Mouse (Mus musculus): ENCODE measurements at regions not wholly inside any gene's neighbourhood (a gene's known extent, or its start where the extent isn't known, plus 50 kb on each side); places are given as distances from the start of the nearest gene placed in this dataset.

DNA sequence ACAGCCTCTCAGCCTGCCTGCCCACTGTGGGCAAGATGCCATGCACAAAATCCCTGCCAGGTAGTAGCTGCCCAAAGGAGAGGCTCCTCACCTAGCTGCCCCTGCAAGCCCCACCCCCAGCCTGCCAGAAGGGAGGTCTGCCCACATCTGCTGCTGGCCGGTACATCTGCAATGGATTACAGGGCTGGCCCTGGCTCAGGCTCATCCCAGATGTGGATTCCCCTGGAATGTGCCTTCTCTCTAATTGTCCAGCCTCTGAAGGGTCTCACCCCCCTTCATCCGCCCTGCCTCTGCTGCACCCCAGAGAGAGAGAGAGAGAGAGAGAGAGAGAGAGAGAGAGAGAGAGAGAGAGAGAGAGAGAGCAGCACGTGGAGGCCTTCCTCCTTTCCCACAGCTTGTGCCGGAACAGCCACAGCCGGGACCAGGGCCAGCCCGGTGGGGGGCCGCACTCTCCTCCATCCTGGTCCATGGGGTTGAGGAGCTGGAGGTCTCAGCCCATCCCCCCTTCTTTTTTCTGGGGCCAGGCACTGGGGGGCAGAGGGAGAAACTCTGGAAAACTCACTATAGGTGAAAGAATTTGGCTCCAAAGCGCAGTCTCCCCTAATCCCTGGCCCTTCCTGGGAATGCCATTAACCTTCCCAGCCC lies 161.2 kb upstream of the Tmem28 start:
- ATAC-seq (ENCODE audit: insufficient number of reproducible peaks, insufficient read depth, low FRiP score, low read depth): no peak
- Histone ChIP-seq H3K27ac (replicated peaks in 1 of 2; ENCODE audit: control insufficient read depth in 1 of 2, insufficient read depth in 1 of 2, low read depth in 2 of 2, low read length in 2 of 2) (no peak overlapping the region), H3K4me3 (ENCODE audit: control insufficient read depth in 1 of 2, insufficient read depth in 1 of 2, low read depth in 1 of 2, low read length in 2 of 2) (no peak overlapping the region), H3K4me1 (ENCODE audit: control insufficient read depth in 2 of 2, insufficient read depth in 2 of 2, low read length in 2 of 2) (no peaks in the 10 kb centered on the region), H3K27me3 (ENCODE audit: control insufficient read depth, insufficient read depth, low read length) (peaks cover 15% of the 10 kb centered on the region), H3K36me3 (ENCODE audit: control insufficient read depth, insufficient read depth, low read length) (no peaks in the 10 kb centered on the region), H3K4me2 (ENCODE audit: low read length) (no peak overlapping the region), H3K9ac (ENCODE audit: low read length) (no peak overlapping the region), H3K9me3 (ENCODE audit: control insufficient read depth, low read length) (no peaks in the 10 kb centered on the region)
- WGBS: 35% methylated on average over 4 of the region's 8 CpGs

DNA sequence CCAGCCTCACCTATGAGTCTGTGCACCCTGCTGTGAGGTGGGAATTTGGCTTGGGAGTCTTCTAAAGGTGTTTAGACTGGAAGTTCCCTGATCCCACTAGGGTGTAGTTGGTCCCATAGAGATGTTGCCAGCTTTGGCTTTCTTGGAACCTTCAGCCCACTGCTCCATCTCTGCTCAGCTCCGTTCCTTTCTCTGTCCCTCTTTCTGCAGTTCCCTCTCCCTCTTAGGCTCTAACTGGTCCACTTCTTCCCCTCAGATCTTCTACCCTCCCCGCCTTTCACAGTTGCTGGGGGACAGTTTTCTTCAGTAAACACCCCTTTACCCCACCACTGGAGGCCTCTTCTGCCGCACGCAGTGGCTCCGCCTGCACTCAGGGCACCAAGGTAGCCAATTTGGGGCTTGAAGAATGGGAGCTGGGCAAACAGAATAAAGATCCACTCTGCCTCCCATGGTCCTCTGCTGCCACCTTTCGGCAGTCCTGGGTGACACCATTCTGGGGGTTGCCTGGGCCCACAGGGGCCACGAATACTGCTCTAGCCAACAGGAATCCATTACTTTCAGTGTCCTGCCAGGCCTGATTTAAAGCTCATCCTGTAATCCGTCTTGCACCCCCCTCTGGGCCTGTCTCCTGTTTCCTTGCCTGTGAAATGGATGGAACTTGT lies 162.9 kb upstream of the Tmem28 start:
- H3K4me1 ChIP-seq (ENCODE audit: control insufficient read depth in 2 of 2, insufficient read depth in 2 of 2, low read length in 2 of 2): no peaks in the 10 kb centered on the region
- H3K27me3 ChIP-seq (ENCODE audit: control insufficient read depth, insufficient read depth, low read length): peaks cover 10% of the 10 kb centered on the region
- no peak for ATAC-seq (ENCODE audit: insufficient number of reproducible peaks, insufficient read depth, low FRiP score, low read depth)
- H3K27ac ChIP-seq (replicated peaks in 1 of 2; ENCODE audit: control insufficient read depth in 1 of 2, insufficient read depth in 1 of 2, low read depth in 2 of 2, low read length in 2 of 2): no peak overlapping the region
- no peak overlapping the region for H3K9ac ChIP-seq (ENCODE audit: low read length)
- no peak overlapping the region for H3K4me2 ChIP-seq (ENCODE audit: low read length)
- no peak overlapping the region for H3K4me3 ChIP-seq (ENCODE audit: control insufficient read depth in 1 of 2, insufficient read depth in 1 of 2, low read depth in 1 of 2, low read length in 2 of 2)
- WGBS: 22% methylated on average over 8 of the region's 8 CpGs
- H3K36me3 ChIP-seq (ENCODE audit: control insufficient read depth, insufficient read depth, low read length): no peaks in the 10 kb centered on the region
- no peaks in the 10 kb centered on the region for H3K9me3 ChIP-seq (ENCODE audit: control insufficient read depth, low read length)

DNA sequence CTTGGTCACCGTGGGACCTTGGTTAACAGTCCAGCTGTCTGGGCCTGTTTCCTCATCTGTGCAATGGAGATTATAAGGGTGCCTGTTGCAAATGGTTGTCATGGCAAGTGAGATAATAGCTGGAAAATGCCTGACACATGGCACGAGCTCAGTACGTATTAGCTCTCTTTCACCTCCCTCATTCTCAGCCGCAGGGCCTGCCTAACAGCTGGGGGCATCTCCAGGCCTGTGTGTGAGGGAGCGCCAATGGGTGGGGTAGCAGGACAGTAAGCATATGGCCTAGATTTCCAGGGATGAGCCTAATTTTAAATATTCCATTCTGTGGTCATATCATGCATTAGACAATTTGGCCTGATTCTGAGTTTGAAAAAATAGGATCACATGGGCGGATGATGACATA lies 163.8 kb upstream of the Tmem28 start:
- WGBS: 66% methylated on average over 6 of the region's 6 CpGs
- no peak overlapping the region for H3K9ac ChIP-seq (ENCODE audit: low read length)
- no peak overlapping the region for H3K27ac ChIP-seq (replicated peaks in 1 of 2; ENCODE audit: control insufficient read depth in 1 of 2, insufficient read depth in 1 of 2, low read depth in 2 of 2, low read length in 2 of 2)
- H3K36me3 ChIP-seq (ENCODE audit: control insufficient read depth, insufficient read depth, low read length): no peaks in the 10 kb centered on the region
- H3K9me3 ChIP-seq (ENCODE audit: control insufficient read depth, low read length): no peaks in the 10 kb centered on the region
- H3K4me2 ChIP-seq (ENCODE audit: low read length): no peak overlapping the region
- H3K4me1 ChIP-seq (ENCODE audit: control insufficient read depth in 2 of 2, insufficient read depth in 2 of 2, low read length in 2 of 2): no peaks in the 10 kb centered on the region
- ATAC-seq (ENCODE audit: insufficient number of reproducible peaks, insufficient read depth, low FRiP score, low read depth): no peak
- H3K27me3 ChIP-seq (ENCODE audit: control insufficient read depth, insufficient read depth, low read length): peaks cover 10% of the 10 kb centered on the region
- no peak overlapping the region for H3K4me3 ChIP-seq (ENCODE audit: control insufficient read depth in 1 of 2, insufficient read depth in 1 of 2, low read depth in 1 of 2, low read length in 2 of 2)

DNA sequence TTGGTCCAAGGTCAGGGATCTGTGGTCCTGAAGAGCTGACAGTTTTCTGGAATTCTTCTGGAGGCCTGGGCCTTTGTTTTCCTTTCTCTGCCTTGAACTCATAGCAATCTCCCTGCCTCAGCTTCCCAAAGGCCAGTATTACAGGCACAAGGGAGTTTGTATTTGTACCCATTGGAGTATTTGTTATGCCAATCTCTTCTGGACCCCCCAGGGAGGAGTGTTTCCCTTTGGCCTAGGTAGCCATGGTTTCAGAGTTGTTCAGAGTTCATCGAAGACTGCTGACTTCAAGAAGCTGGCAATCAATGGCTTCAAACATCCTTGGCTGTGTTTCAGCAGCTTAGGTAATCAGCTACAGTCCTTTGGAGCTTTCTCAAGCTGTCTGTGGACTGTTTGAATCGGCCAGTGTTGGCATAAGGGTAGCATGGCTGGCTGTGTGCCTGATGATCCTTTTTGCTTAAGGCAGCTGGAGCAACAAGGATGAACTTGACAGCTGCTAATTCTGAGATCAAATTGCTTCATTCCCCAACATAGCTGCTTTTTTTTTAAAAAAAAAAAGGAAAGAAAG lies 161.2 kb upstream of the Pja1 start:
- no peaks in the 10 kb centered on the region for H3K4me1 ChIP-seq (ENCODE audit: control insufficient read depth in 2 of 2, insufficient read depth in 2 of 2, low read length in 2 of 2)
- 0 out of 2 replicates have a peak, but pooled peaks cover 3% of the 10 kb centered on the region for H3K27me3 ChIP-seq (ENCODE audit: control insufficient read depth, insufficient read depth, low read length)
- no peak for ATAC-seq (ENCODE audit: insufficient number of reproducible peaks, insufficient read depth, low FRiP score, low read depth)

DNA sequence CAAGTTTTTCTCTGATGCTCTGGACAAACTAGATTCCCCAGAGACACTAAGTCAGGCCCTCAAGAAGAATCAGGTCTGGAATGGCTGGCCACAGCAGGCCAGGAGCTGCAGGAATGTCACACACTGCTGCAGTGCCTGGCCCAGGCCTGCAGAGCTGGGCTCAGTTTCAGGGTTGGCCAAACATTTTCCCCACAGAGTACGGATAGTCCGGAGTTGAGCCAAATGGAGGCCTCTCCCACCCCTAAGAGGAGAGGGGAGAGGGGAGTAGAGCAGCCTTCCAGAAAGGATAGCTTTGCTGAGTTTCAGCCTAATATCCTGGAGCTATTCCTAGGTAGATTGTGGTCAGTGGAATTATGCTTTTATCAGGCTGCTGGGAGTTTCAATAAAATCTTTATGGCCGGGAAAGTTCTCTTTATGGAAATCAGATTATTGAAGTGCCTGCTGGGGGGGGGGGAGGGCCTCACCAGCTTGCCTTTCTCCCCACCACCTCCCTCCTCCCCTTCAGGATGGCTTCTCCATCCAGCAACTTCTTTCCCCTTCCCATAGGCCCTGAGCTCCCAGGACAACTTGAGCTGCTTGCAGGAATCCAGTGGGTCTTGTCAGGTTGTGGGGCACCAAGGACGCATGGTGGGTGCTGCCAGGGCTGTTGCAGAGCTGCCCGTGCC lies 153.6 kb upstream of the Pja1 start:
- Histone ChIP-seq H3K27me3 (ENCODE audit: control insufficient read depth, insufficient read depth, low read length) (0 out of 2 replicates have a peak, but pooled peaks cover 2% of the 10 kb centered on the region), H3K27ac (replicated peaks in 1 of 2; ENCODE audit: control insufficient read depth in 1 of 2, insufficient read depth in 1 of 2, low read depth in 2 of 2, low read length in 2 of 2) (no peak overlapping the region), H3K4me3 (ENCODE audit: control insufficient read depth in 1 of 2, insufficient read depth in 1 of 2, low read depth in 1 of 2, low read length in 2 of 2) (no peak overlapping the region), H3K4me2 (ENCODE audit: low read length) (no peak overlapping the region), H3K9ac (ENCODE audit: low read length) (no peak overlapping the region), H3K4me1 (ENCODE audit: control insufficient read depth in 2 of 2, insufficient read depth in 2 of 2, low read length in 2 of 2) (no peaks in the 10 kb centered on the region), H3K9me3 (ENCODE audit: control insufficient read depth, low read length) (no peaks in the 10 kb centered on the region), H3K36me3 (ENCODE audit: control insufficient read depth, insufficient read depth, low read length) (no peaks in the 10 kb centered on the region)
- WGBS: 56% methylated on average over 5 of the region's 5 CpGs
- ATAC-seq (ENCODE audit: insufficient number of reproducible peaks, insufficient read depth, low FRiP score, low read depth): no peak

More for the DNA sequence above, 161.2 kb upstream of the Pja1 start:
- H3K9ac ChIP-seq (ENCODE audit: low read length): no peak overlapping the region
- H3K4me3 ChIP-seq (ENCODE audit: control insufficient read depth in 1 of 2, insufficient read depth in 1 of 2, low read depth in 1 of 2, low read length in 2 of 2): no peak overlapping the region
- no peaks in the 10 kb centered on the region for H3K9me3 ChIP-seq (ENCODE audit: control insufficient read depth, low read length)
- 71% methylated on average over 2 of the region's 2 CpGs for WGBS
- no peak overlapping the region for H3K27ac ChIP-seq (replicated peaks in 1 of 2; ENCODE audit: control insufficient read depth in 1 of 2, insufficient read depth in 1 of 2, low read depth in 2 of 2, low read length in 2 of 2)
- H3K4me2 ChIP-seq (ENCODE audit: low read length): no peak overlapping the region
- no peaks in the 10 kb centered on the region for H3K36me3 ChIP-seq (ENCODE audit: control insufficient read depth, insufficient read depth, low read length)

DNA sequence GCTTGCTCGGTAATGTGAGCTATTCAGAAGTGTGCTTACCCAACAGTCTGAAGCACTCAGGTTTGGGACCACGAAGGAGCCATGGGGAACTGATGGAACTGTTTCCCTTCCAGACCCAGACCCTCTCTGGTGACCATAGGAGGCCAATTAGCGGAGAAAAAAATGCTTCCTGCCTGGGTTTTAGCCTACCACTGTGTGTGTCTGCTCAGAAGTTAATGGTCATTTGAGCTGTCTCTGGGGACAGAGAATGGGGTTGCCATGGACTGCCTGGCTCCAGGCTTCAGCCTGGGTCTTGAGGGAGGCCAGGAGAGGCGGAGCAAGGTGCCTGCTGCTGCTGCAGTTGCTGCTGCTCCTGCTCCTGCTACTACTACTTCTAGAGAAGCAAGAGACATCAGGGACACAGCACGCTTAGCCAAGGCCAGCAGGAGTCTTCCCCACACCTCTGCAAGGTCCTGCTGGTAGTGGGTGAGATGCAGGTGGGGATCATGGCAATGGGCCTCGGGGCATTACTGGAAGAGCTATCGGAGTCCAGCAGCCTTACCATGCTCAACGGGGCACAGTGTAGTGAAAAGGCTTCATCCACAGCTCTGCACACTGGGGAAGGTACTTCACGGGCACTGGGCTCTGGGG lies 141.2 kb upstream of the Pja1 start:
- Histone ChIP-seq H3K36me3 (ENCODE audit: control insufficient read depth, insufficient read depth, low read length) (no peaks in the 10 kb centered on the region), H3K4me2 (ENCODE audit: low read length) (no peak overlapping the region), H3K4me3 (ENCODE audit: control insufficient read depth in 1 of 2, insufficient read depth in 1 of 2, low read depth in 1 of 2, low read length in 2 of 2) (no peak overlapping the region), H3K9ac (ENCODE audit: low read length) (no peak overlapping the region), H3K27me3 (ENCODE audit: control insufficient read depth, insufficient read depth, low read length) (peaks cover 2% of the 10 kb centered on the region; the same call in 1 of the 2 replicates), H3K4me1 (ENCODE audit: control insufficient read depth in 2 of 2, insufficient read depth in 2 of 2, low read length in 2 of 2) (no peaks in the 10 kb centered on the region), H3K9me3 (ENCODE audit: control insufficient read depth, low read length) (no peaks in the 10 kb centered on the region), H3K27ac (replicated peaks in 1 of 2; ENCODE audit: control insufficient read depth in 1 of 2, insufficient read depth in 1 of 2, low read depth in 2 of 2, low read length in 2 of 2) (no peak overlapping the region)
- 67% methylated on average over 9 of the region's 9 CpGs for WGBS
- no peak for ATAC-seq (ENCODE audit: insufficient number of reproducible peaks, insufficient read depth, low FRiP score, low read depth)

DNA sequence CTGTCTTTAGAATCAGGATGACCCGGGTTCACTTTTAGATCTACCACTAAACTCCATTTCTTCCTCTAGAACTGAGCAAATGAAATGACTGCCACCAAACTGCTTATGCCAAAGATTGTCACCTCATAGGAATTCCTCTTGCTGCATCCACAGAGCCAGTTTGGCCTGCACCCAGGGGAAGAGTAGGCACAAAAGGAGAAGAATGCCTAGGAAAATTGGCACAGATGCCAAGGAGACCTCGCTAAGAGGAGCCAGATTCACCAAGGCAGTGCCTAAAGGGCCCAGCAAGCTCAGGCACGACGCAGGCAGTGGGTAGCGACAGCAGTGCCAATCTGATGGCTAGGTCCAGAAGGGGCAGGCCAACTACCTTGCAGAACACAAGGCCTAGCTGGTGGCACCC lies 139.0 kb upstream of the Pja1 start:
- no peak for ATAC-seq (ENCODE audit: insufficient number of reproducible peaks, insufficient read depth, low FRiP score, low read depth)
- no peaks in the 10 kb centered on the region for H3K36me3 ChIP-seq (ENCODE audit: control insufficient read depth, insufficient read depth, low read length)
- WGBS: 63% methylated on average over 5 of the region's 5 CpGs
- no peaks in the 10 kb centered on the region for H3K4me1 ChIP-seq (ENCODE audit: control insufficient read depth in 2 of 2, insufficient read depth in 2 of 2, low read length in 2 of 2)
- peaks cover 2% of the 10 kb centered on the region; the same call in 1 of the 2 replicates for H3K27me3 ChIP-seq (ENCODE audit: control insufficient read depth, insufficient read depth, low read length)
- H3K4me2 ChIP-seq (ENCODE audit: low read length): no peak overlapping the region
- H3K27ac ChIP-seq (replicated peaks in 1 of 2; ENCODE audit: control insufficient read depth in 1 of 2, insufficient read depth in 1 of 2, low read depth in 2 of 2, low read length in 2 of 2): no peak overlapping the region
- no peaks in the 10 kb centered on the region for H3K9me3 ChIP-seq (ENCODE audit: control insufficient read depth, low read length)
- no peak overlapping the region for H3K9ac ChIP-seq (ENCODE audit: low read length)
- no peak overlapping the region for H3K4me3 ChIP-seq (ENCODE audit: control insufficient read depth in 1 of 2, insufficient read depth in 1 of 2, low read depth in 1 of 2, low read length in 2 of 2)
